Mouse (Mus musculus): Measurements from ENCODE around the gene Slc30a3. TPM values are rescaled to one million over a fixed set of nuclear protein-coding genes. Genes with fewer than 3 reads are reported as not detected.

The Slc30a3 gene
- 55.6 and 64.5 TPM in 2 replicates for polyA plus RNA-seq (2015; fragmentation: Nextera tagmentation; extraction: Ambion mirVana)

DNA sequence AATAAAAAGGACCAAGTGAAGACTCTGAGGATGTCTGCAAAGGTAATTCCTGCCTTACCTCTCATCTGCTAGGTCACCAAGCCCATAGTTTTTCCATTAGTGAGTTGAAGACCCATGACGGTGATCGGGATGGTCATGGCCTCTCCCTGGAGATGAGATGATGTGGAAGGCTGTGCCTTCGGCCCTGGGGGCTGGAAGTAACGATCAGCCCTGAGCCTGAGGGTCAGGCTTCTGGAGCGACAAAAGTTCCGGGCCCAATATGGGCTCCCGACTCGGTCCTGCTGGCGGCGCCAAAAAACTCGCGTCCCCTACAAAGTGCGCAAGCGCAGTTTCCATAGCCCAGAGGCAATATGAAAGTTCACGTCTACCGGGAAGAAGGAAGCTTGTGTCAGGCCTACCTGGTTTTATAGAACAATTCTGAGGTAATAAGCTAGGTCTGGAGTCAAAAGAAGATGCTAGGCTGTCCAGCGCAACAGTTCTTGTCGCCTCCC lies at the start of gene Slc30a3:
Gene Slc30a3 (minus strand): TSS at position 238 of the 491 bp plus-strand sequence.

DNA sequence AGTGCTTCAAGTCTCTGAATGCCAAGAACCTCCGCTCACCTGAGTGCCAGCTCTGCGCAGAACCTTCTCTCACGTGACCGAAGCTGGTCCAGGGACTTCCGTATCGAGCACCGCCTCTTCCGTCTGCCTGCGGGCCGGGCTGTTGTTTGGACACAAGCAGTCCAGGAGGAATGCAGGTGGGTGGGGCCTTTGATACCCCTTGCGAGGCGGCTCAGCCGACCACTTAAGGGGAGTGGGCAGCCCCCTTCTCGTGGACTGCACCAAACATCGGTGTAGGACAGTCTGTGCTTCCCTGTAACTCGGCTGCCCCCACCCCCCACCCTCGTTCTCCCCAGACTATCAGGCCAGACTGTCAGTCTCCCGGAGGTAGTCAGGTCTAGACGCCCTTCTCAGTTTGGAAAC lies 46.1 kb upstream of the Slc30a3 start, which contains the start of gene Mpv17:
Gene Mpv17 (minus strand): TSS at position 100 of the 402 bp plus-strand sequence.

DNA sequence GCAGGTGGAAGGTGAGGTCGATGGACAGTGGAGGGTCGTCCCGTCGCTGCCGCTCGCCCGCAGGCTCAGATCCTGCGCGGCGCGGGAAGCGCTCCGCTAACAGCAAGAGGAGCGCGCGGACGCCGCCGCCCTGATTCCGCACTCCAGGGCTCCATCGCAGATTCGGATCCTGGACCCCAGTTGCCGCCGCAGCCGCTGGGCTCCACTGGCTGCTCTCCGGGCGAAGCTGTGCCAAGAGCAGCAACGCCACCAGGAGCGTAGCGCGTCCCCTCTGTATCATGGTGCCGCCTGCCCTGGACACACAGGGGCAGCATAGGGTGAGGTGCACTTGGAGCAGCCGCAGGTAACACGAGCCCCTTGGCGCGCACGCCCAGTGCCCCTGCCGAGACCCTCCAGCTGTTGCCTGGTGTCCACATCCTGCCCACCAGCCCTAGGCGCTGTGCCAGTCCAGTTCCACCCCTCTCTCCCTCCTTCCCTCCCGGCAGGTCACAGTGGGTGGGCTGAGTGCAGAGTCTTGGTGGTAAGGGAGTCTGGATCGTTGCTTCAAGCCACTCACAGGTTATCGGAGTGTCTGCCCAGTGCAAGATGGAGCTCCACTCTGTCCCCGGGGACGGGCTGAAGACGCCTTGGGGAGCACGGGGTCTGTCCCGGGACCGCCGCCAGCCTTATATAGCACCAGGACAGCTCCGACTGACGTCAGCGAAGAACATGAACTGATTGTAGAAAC lies 30.4 kb upstream of the Slc30a3 start, which contains the start of gene Ucn:
Gene Ucn (minus strand): TSS at position 589 of the 727 bp plus-strand sequence.

DNA sequence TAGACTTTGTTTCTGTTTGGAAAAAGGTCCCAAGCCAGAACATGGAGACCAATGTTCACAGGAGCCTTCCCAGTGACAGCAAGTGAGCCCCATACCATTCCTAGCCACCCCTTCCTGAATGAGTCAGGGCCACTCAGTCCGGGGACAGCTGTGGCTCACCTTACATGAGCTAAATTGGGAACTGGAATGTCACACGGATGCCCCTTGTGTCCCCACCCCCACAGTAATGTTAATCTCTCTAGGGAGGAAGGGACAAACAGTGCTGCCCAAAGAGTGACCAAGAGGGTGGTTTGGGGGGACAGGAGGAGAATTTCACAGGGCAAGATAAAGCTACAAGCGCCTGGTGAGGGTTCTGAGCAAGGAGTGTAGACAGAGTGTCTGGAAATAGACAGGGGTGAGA lies 8.3 kb upstream of the Slc30a3 start, which contains the start of gene Trim54:
Gene Trim54 (plus strand): TSS at position 359 of the 400 bp plus-strand sequence.

DNA sequence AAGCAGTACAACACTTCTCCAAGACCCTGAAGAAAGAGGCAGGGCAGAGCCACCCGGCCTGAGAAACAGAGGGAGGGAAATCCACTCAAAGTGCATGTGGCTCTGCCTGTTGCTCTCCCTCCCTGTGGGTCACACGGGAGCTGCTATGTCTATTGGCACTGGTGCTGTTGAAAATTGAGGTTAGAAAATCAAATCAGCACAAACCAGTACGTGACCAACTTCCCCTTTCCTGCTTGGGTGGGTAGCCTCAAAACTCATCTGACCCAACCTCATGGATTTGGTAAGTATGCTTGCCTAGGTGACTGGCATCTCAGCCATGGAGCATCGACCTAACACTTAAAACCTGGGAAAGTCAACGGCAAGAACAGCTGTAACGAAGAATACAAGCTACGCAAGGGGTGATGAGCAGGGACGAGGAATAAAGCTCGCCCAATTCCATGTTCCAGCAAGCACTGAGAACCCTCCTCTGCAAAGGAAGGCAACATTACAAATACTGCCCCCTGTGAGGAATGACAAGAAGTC lies 2.2 kb downstream of the Slc30a3 start, which contains the start of gene Dnajc5g:
Gene Dnajc5g (plus strand): TSS at position 472 of the 522 bp plus-strand sequence.

DNA sequence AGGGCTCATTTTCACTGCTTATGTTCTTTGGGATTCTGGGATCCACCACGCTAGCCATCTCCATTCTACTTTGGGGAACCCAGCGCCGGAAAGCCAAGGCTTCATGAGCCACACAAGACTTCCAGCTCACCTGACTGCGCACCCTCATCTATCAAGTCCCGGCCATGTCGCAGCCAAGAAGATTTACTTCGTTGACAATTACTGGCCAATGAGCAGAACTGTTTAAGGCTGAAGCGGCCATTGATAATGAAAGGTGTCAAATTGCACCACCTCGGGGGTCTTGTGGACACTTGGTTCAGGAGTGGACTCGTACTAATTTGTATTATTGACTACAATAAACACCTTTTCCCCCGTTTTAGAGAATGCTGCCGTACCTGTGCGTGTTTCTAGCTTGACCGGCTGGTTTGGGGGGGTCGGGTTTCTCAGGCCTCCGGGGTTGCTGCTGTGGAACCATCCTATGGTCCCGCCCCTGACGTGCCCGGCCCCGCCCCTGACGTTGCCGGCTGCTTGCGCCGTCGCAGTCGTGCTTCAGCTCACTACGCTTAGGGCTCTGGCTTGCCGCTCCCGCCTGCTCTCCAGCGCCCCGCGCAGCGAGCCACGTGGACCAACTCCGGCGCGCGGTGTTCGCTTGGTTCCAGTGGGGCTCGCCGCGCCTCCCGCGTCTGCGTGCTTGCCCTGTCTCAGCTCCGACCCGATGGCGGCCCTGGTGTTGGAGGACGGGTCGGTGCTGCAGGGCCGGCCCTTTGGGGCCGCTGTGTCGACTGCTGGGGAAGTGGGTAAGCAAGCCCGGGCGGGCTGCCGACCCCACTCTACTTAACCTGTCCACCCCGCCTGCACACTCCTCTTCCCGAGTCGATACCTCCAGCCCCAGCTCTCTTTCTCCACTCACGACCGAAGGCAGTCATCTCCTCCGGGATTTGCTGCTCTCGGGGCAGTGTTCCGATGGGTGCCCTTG lies 53.5 kb downstream of the Slc30a3 start, which contains the start of gene Cad:
Gene Cad (plus strand): TSS at position 520 of the 955 bp plus-strand sequence.

GRCm38 (mm10) chr5:31048763-31049641 lies 59.0 kb downstream of the Slc30a3 start, which contains the start of gene Slc5a6:
Gene Slc5a6, minus strand, starts transcription at chr5:31048924.

DNA sequence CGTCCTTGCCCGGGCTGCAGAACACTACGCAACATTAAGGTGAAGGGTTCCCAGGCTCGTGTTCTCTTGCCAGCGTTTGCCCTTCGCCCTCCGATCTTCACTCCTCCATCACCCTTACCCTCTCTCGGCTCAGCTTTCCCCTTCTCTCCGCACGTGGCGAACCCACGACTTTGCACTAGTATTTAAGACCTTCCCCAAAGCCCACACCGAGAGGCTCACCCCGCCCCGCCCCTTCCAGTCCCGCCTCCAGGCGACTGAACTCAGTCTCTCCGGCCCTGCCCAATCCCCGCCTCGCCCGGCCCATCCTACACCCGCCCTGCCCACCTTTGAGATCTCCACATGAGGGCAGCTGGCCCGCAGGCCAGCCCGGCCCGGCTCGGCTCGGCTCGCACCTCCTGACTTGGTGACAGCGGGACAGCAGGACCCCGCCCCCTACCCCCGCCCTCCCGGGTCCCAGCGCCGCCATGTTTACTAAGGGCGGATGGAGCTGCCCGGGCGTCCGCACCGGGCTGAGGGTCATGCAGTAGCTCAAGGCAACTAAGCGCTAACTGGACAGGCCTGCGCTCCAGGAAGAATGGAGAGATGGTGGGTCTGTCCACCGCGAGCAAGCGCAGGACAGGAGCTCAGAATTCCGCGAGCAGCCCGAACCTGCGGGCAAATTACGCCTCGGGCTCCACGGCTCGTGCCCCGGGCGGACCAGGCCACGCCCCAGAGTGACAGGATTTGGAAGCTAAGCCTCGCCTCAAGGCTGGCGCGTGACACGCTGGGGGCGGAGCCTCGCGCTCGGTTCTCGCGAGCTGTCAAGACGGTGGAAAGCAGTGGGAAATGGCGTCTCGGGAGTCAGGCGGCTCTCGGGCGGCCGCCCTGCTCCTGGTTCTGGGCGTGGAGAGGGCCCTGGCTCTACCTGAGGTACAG lies 59.9 kb downstream of the Slc30a3 start, which contains the start of gene Atraid:
Gene Atraid (plus strand): TSS at position 465 of the 915 bp plus-strand sequence.

Other genes with a start within 250 kb of the Slc30a3 start
- gene Tmem214, start 240.2 kb downstream of the Slc30a3 start, polyA plus RNA-seq (2015; fragmentation: Nextera tagmentation; extraction: Ambion mirVana) = 60.2 and 65.9 TPM in 2 replicates
- 14.1 and 18.0 TPM in 2 replicates for gene Agbl5, start 219.5 kb downstream of the Slc30a3 start, polyA plus RNA-seq (2015; fragmentation: Nextera tagmentation; extraction: Ambion mirVana)
- gene Ost4, start 200.4 kb downstream of the Slc30a3 start, polyA plus RNA-seq (2015; fragmentation: Nextera tagmentation; extraction: Ambion mirVana) = 250 and 253 TPM in 2 replicates
- gene Emilin1, start 194.8 kb downstream of the Slc30a3 start, polyA plus RNA-seq (2015; fragmentation: Nextera tagmentation; extraction: Ambion mirVana) = 14.0 and 15.6 TPM in 2 replicates
- 18.3 and 18.8 TPM in 2 replicates for gene Khk, start 186.8 kb downstream of the Slc30a3 start, polyA plus RNA-seq (2015; fragmentation: Nextera tagmentation; extraction: Ambion mirVana)
- 92.9 and 96.7 TPM in 2 replicates for gene Cgref1, start 162.6 kb downstream of the Slc30a3 start, polyA plus RNA-seq (2015; fragmentation: Nextera tagmentation; extraction: Ambion mirVana)
- gene Preb, start 147.9 kb downstream of the Slc30a3 start, polyA plus RNA-seq (2015; fragmentation: Nextera tagmentation; extraction: Ambion mirVana) = 104 and 109 TPM in 2 replicates
- 0.05 and 0.10 TPM in 2 replicates for gene Tcf23, start 139.6 kb downstream of the Slc30a3 start, polyA plus RNA-seq (2015; fragmentation: Nextera tagmentation; extraction: Ambion mirVana)
- 231 and 250 TPM in 2 replicates for gene Atraid, start 59.9 kb downstream of the Slc30a3 start, polyA plus RNA-seq (2015; fragmentation: Nextera tagmentation; extraction: Ambion mirVana)
- gene Slc5a6, start 59.3 kb downstream of the Slc30a3 start, polyA plus RNA-seq (2015; fragmentation: Nextera tagmentation; extraction: Ambion mirVana) = 18.0 and 20.8 TPM in 2 replicates
- 6.8 and 8.6 TPM in 2 replicates for gene Cad, start 53.5 kb downstream of the Slc30a3 start, polyA plus RNA-seq (2015; fragmentation: Nextera tagmentation; extraction: Ambion mirVana)
- gene Dnajc5g, start 2.0 kb downstream of the Slc30a3 start, polyA plus RNA-seq (2015; fragmentation: Nextera tagmentation; extraction: Ambion mirVana) = not detected in 2 replicates
- 0.15 and 0.41 TPM in 2 replicates for gene Trim54, start 8.5 kb upstream of the Slc30a3 start, polyA plus RNA-seq (2015; fragmentation: Nextera tagmentation; extraction: Ambion mirVana)
- gene Ucn, start 30.6 kb upstream of the Slc30a3 start, polyA plus RNA-seq (2015; fragmentation: Nextera tagmentation; extraction: Ambion mirVana) = 3.7 and 4.7 TPM in 2 replicates
- 53.5 and 60.8 TPM in 2 replicates for gene Mpv17, start 46.0 kb upstream of the Slc30a3 start, polyA plus RNA-seq (2015; fragmentation: Nextera tagmentation; extraction: Ambion mirVana)
- gene Gm29609, start 71.7 kb upstream of the Slc30a3 start, polyA plus RNA-seq (2015; fragmentation: Nextera tagmentation; extraction: Ambion mirVana) = 1.1 and 2.2 TPM in 2 replicates
- 34.0 and 42.3 TPM in 2 replicates for gene Gtf3c2, start 71.9 kb upstream of the Slc30a3 start, polyA plus RNA-seq (2015; fragmentation: Nextera tagmentation; extraction: Ambion mirVana)
- gene Snx17, start 85.0 kb upstream of the Slc30a3 start, polyA plus RNA-seq (2015; fragmentation: Nextera tagmentation; extraction: Ambion mirVana) = 101 and 105 TPM in 2 replicates
- 74.3 and 83.1 TPM in 2 replicates for gene Eif2b4, start 85.2 kb upstream of the Slc30a3 start, polyA plus RNA-seq (2015; fragmentation: Nextera tagmentation; extraction: Ambion mirVana)
- 15.1 and 15.4 TPM in 2 replicates for gene Zfp513, start 94.1 kb upstream of the Slc30a3 start, polyA plus RNA-seq (2015; fragmentation: Nextera tagmentation; extraction: Ambion mirVana)
- 138 and 151 TPM in 2 replicates for gene Ppm1g, start 112.5 kb upstream of the Slc30a3 start, polyA plus RNA-seq (2015; fragmentation: Nextera tagmentation; extraction: Ambion mirVana)
- 131 and 147 TPM in 2 replicates for gene Nrbp1, start 132.6 kb upstream of the Slc30a3 start, polyA plus RNA-seq (2015; fragmentation: Nextera tagmentation; extraction: Ambion mirVana)
- 0.93 and 1.6 TPM in 2 replicates for gene Gm9970, start 133.0 kb upstream of the Slc30a3 start, polyA plus RNA-seq (2015; fragmentation: Nextera tagmentation; extraction: Ambion mirVana)
- gene Krtcap3, start 143.5 kb upstream of the Slc30a3 start, polyA plus RNA-seq (2015; fragmentation: Nextera tagmentation; extraction: Ambion mirVana) = 4.7 and 5.5 TPM in 2 replicates
- 21.7 and 24.5 TPM in 2 replicates for gene Ift172, start 182.9 kb upstream of the Slc30a3 start, polyA plus RNA-seq (2015; fragmentation: Nextera tagmentation; extraction: Ambion mirVana)
- gene Fndc4, start 187.8 kb upstream of the Slc30a3 start, polyA plus RNA-seq (2015; fragmentation: Nextera tagmentation; extraction: Ambion mirVana) = 165 and 168 TPM in 2 replicates
- gene Gckr, start 189.2 kb upstream of the Slc30a3 start, polyA plus RNA-seq (2015; fragmentation: Nextera tagmentation; extraction: Ambion mirVana) = 0.32 and 0.43 TPM in 2 replicates